Mouse (Mus musculus) thymus, adult 18-20 months (tissue): Measurements from ENCODE around the gene Crip2.

Experiments
- DNase-seq, 2 experiments: peaks; one replicate each; pipeline ENCODE4 v3.0.0; 2022; ENCODE audit warnings: mixed read lengths in 2 of 2

Crip2 gene

DNA sequence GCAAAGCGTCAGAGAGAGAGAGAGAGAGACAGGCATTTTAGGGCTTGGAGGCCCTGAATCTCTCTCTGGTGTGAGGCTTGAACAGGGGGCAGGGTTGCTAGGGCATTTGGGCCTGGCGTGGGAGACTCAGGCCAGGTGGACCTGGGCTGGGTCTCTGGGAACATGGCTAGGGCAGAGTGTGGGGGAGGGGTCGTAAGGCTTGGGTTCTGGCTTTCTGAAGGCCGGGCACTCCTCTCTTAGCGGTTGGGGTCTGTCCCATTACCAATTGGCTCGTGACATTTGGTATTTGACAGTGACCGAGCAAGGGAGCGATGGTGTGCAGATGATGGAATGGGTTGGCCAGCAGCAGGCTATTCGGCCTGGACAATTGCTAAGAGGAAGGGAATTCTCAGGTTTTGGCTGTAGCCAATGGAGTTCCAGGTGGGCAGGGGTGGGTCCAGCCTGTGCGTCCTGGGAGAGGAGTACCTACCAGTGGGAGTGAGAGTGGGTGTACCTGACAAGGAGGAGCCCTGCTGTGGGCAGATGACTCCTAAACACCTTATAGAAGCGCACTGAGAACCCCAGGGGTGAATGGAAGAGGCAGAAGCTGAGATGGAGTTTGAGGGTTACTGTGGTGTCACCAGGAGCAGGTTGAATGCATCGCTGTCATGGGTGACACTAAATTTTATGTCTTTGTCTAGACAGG, 46.4 kb downstream of the Crip2 start:
- no peak for DNase-seq

DNA sequence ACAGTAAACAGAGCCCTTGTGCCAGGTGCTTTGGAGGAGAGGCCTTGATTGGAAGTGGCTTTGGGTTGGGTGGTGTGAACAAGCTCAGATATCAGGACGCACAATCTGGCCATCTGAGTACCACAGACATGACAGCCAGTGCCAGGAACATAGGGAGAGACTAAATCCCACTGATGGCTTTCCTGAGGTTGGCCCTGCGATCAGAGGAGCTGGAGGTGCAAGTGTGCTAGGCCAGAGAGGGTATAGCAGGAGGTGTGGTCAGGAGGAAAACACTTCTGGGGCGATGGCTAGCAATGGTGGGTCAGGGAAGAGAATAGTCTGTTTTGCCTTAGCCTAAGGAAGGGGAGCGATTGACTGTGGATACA, 47.0 kb downstream of the Crip2 start:
- DNase-seq: no peak

DNA sequence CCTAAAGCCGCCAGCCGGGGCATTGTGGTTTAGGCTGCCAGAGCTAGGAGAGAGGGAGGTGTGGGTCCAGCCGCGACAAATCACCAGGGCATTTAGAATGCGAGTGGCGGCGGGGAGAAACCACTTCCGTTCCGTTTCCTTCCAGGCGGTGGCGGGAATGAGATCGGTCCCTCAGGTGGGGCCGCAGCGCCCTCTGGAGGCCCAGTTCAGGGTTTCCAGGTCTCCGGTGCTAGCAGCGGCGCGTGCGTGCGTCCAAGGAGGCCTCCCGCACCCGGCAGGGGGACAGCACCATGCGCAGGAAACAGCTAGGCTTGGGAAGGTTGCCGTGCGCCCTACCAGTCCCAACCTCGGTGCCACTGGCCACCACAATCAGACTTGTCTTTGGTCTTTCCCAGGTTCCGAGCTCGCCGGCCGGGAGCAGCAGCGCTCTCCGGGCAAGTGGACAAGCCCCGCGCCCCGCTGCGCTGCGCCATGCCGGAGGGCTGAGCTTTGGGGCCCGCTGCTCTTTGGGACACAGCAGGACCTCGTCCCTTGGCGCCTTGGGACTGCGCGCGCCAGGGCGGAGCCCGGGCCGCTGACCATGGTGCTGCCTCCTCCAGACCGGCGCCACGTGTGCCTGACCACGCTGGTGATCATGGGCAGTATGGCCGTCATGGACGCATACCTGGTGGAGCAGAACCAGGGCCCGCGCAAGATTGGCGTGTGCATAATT, 47.7 kb downstream of the Crip2 start:
- peak; percentile 70 to 77 for DNase-seq

DNA sequence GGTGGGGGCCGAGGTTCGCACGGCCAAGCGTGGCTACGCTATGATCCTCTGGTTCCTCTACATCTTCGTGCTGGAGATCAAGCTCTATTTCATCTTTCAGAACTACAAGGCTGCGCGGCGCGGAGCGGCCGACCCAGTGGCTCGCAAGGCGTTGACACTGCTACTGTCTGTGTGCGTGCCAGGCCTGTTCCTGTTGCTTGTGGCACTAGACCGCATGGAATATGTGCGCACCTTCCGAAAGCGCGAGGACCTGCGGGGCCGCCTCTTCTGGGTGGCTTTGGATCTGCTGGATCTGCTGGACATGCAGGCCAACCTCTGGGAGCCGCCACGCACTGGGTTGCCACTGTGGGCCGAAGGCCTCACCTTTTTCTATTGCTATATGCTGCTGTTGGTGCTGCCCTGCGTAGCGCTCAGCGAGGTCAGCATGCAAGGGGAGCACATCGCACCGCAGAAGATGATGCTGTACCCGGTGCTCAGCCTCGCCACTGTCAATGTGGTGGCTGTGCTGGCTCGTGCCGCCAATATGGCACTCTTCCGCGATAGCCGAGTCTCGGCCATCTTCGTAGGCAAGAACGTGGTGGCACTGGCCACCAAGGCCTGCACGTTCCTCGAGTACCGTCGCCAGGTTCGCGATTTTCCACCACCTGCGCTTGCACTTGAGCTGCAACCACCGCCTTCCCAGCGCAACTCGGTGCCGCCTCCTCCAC, 48.5 kb downstream of the Crip2 start:
- DNase-seq: no peak

DNA sequence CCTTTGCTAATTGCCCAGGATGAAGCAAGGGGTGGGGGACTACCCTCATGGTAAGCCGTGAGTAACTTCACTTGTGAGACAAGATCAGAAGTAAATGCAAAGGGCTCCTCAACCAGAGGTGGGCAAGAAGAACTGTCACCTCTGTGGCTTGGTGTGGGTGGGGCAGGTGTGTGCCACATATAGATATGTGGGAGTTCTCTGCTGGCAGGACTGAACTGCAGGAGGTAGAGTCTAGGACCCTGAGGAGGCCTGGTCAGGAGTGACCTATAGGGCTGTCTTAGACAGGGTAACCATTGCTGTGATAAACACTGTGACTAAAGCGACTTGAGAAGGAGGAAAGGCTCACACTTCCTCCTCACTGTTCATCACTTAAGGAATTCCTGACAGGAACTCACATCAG, 53.4 kb downstream of the Crip2 start:
- no peak for DNase-seq
